Mouse (Mus musculus) ES-Bruce4 (cell line): Measurements from ENCODE around the gene Mfsd4b4.

Experiments
- CTCF ChIP-seq: IDR thresholded peaks from one replicate; pipeline ENCODE4 v1.8.1; 2011; ENCODE audit warnings: low read depth, low read length
- POLR2A ChIP-seq: IDR thresholded peaks from one replicate; pipeline ENCODE4 v1.8.1; 2011; ENCODE audit warnings: low read length; ENCODE audit not compliant: insufficient read depth

DNA sequence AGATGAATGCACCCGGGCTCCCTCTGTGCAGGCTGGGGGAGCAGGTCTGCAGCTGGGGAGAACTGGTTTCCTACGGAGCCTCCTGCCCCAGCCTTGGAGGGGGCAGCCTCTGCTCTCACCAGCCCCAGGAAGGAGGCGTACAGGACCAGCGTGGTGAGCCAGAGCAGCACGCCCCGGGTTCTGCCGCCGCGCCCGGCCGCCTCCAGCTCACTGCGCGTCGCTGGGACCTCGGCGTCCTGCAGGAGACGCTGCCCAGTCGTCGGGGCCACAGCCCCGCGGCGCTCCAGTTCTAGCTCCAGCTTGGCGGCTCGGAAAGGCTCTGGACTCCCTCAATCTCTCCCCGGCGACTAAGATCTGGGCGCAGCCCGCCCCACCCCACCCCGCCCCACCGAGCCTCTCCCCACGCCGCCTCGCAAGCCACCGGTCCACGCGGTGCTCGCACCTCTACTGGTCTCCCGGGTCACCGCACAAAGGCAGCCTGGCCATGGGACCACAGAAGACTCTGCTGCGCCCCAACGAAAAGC lies 27.6 kb upstream of the Mfsd4b4 start, which contains the start of gene Mfsd4b2:
- TF ChIP-seq POLR2A (no peak), CTCF (no peak)
